Mouse (Mus musculus) testis, adult 2 months (tissue): ENCODE measurements around the gene Bmpr1b. TPM values are rescaled to one million over a fixed set of nuclear protein-coding genes. Genes with fewer than 3 reads are reported as not detected.

Experiments
- H3K27ac ChIP-seq: fragments of 200-500 bp; 2 replicates; pipeline ENCODE4 v1.5.1; 2012; ENCODE audit warnings: low read depth, low read length; ENCODE audit not compliant: control insufficient read depth, insufficient read depth
- H3K27me3 ChIP-seq: fragments of 200-500 bp; 2 replicates; pipeline ENCODE4 v1.6.1; 2012; ENCODE audit warnings: mild to moderate bottlenecking, low read length, moderate library complexity; ENCODE audit not compliant: control insufficient read depth, insufficient read depth
- H3K36me3 ChIP-seq: fragments of 200-500 bp; 2 replicates; pipeline ENCODE4 v1.6.1; 2012; ENCODE audit warnings: mild to moderate bottlenecking, low read length; ENCODE audit not compliant: control insufficient read depth, insufficient read depth
- H3K4me1 ChIP-seq: fragments of 200-500 bp; 2 replicates; pipeline ENCODE4 v1.6.1; 2012; ENCODE audit warnings: low read length; ENCODE audit not compliant: control insufficient read depth, insufficient read depth
- H3K4me3 ChIP-seq: fragments of 200-500 bp; 2 replicates; pipeline ENCODE4 v1.5.1; 2012; ENCODE audit warnings: low read depth, mild to moderate bottlenecking, low read length, moderate library complexity, mixed read lengths; ENCODE audit not compliant: control insufficient read depth
- CTCF ChIP-seq: fragments of 200-500 bp; IDR thresholded peaks from 2 replicates; pipeline ENCODE4 v1.5.1; 2012; ENCODE audit warnings: low read depth, mild to moderate bottlenecking, inconsistent platforms, low read length, moderate library complexity; ENCODE audit not compliant: control insufficient read depth, insufficient read depth, insufficient replicate concordance
- POLR2A ChIP-seq: fragments of 200-500 bp; IDR thresholded peaks from 2 replicates; pipeline ENCODE4 v1.6.1; 2012; ENCODE audit warnings: low read depth, mild to moderate bottlenecking, inconsistent platforms, low read length, moderate library complexity; ENCODE audit not compliant: control insufficient read depth
- polyA plus RNA-seq: library from polyadenylated mRNA; depleted of rRNA; stranded (reverse); fragments of >200 nt; gene quantifications from 2 replicates; pipeline ENCODE4 v1.2.3, GENCODE M21; 2012

The Bmpr1b gene
- polyA plus RNA-seq, 1 experiment: 0.10 TPM

GRCm38 (mm10) chr3:142034160-142034559 is 135.1 kb downstream of the Bmpr1b start:
- no peak overlapping the region for H3K27ac ChIP-seq
- H3K4me3 ChIP-seq: no peak overlapping the region
- no peaks in the 10 kb centered on the region for H3K36me3 ChIP-seq
- no peaks in the 10 kb centered on the region for H3K27me3 ChIP-seq
- TF ChIP-seq CTCF (no peak), POLR2A (no peak)
- H3K4me1 ChIP-seq: no peaks in the 10 kb centered on the region

GRCm38 (mm10) chr3:142019716-142020115 is 149.5 kb downstream of the Bmpr1b start:
- TF ChIP-seq CTCF (no peak), POLR2A (no peak)
- Histone ChIP-seq H3K27ac (no peak overlapping the region), H3K4me1 (no peaks in the 10 kb centered on the region), H3K36me3 (no peaks in the 10 kb centered on the region), H3K4me3 (no peak overlapping the region), H3K27me3 (no peaks in the 10 kb centered on the region)

- Histone ChIP-seq H3K27me3 (no peaks in the 10 kb centered on the region), H3K27ac (no peak overlapping the region), H3K36me3 (no peaks in the 10 kb centered on the region), H3K4me1 (peaks cover 3% of the 10 kb centered on the region; the same call in 1 of the 2 replicates), H3K4me3 (no peak overlapping the region)
- no peak for TF ChIP-seq POLR2A
- TF ChIP-seq CTCF: no peak
Measured at GRCm38 (mm10) chr3:141984548-141984947, 184.7 kb downstream of the Bmpr1b start.

- no peaks in the 10 kb centered on the region for H3K27me3 ChIP-seq
Measured at GRCm38 (mm10) chr3:141981613-141982432, 187.4 kb downstream of the Bmpr1b start.

GRCm38 (mm10) chr3:141966244-141966643 is 203.0 kb downstream of the Bmpr1b start:
- H3K4me1 ChIP-seq: no peaks in the 10 kb centered on the region
- TF ChIP-seq CTCF (no peak), POLR2A (no peak)
- no peak overlapping the region for H3K27ac ChIP-seq
- no peak overlapping the region for H3K4me3 ChIP-seq
- no peaks in the 10 kb centered on the region for H3K27me3 ChIP-seq
- H3K36me3 ChIP-seq: no peaks in the 10 kb centered on the region

More at GRCm38 (mm10) chr3:141981613-141982432, 187.4 kb downstream of the Bmpr1b start:
- Histone ChIP-seq H3K27ac (no peak overlapping the region), H3K4me3 (peak overlapping the region; percentile 53), H3K36me3 (no peaks in the 10 kb centered on the region), H3K4me1 (peaks cover 3% of the 10 kb centered on the region; the same call in 1 of the 2 replicates)
- TF ChIP-seq CTCF: no peak
- no peak for TF ChIP-seq POLR2A

GRCm38 (mm10) chr3:141952931-141953330 is 216.3 kb downstream of the Bmpr1b start:
- H3K36me3 ChIP-seq: no peaks in the 10 kb centered on the region
- no peak for TF ChIP-seq POLR2A
- no peak for TF ChIP-seq CTCF
- H3K4me3 ChIP-seq: no peak overlapping the region
- no peak overlapping the region for H3K27ac ChIP-seq
- no peaks in the 10 kb centered on the region for H3K27me3 ChIP-seq
- H3K4me1 ChIP-seq: no peaks in the 10 kb centered on the region

GRCm38 (mm10) chr3:141950642-141951041 is 218.6 kb downstream of the Bmpr1b start:
- Histone ChIP-seq H3K4me3 (no peak overlapping the region), H3K36me3 (no peaks in the 10 kb centered on the region), H3K4me1 (no peaks in the 10 kb centered on the region), H3K27me3 (no peaks in the 10 kb centered on the region), H3K27ac (no peak overlapping the region)
- TF ChIP-seq POLR2A: no peak
- TF ChIP-seq CTCF: no peak
